Mouse (Mus musculus): ENCODE data around the gene Ppp1r11.

GRCm38 (mm10) chr17:36950981-36951947, at the start of gene Ppp1r11:
- TF ChIP-seq POLR2A (IDR thresholded peaks at IDR 0.05; ENCODE audit: borderline replicate concordance, control insufficient read depth, low read depth, low read length), result peak; percentile 29; the same call in 1 of the 2 replicates
- TF ChIP-seq CTCF (IDR thresholded peaks at IDR 0.05; ENCODE audit: control insufficient read depth, insufficient read depth, low read length), result no peak

Data from bone marrow, adult 2 months (tissue).